Mouse (Mus musculus) C2C12 (cell line): ENCODE results near the gene Cd160. TPM values are rescaled to one million over a fixed set of nuclear protein-coding genes. Genes with fewer than 3 reads are reported as not detected.

ENCODE experiments used
- H3K27me3 ChIP-seq: one replicate; pipeline ENCODE4 v1.6.1; 2011; ENCODE audit not compliant: control insufficient read depth, insufficient read depth, insufficient read length
- H3K36me3 ChIP-seq: one replicate; pipeline ENCODE4 v1.6.1; 2011; ENCODE audit not compliant: control insufficient read depth, insufficient read depth
- H3K4me3 ChIP-seq: one replicate; pipeline ENCODE4 v1.5.1; 2011; ENCODE audit warnings: mild to moderate bottlenecking, control low read depth; ENCODE audit not compliant: poor library complexity, insufficient read depth, severe bottlenecking
- H3K79me2 ChIP-seq: one replicate; pipeline ENCODE4 v1.6.1; 2011; ENCODE audit not compliant: control insufficient read depth, insufficient read depth
- H3K79me3 ChIP-seq: one replicate; pipeline ENCODE4 v1.6.1; 2011; ENCODE audit warnings: low read depth, control low read depth
- H3ac ChIP-seq: one replicate; pipeline ENCODE3; 2011; ENCODE audit warnings: low read depth; ENCODE audit not compliant: control insufficient read depth, insufficient read length
- CEBPB ChIP-seq: IDR thresholded peaks from one replicate; pipeline ENCODE4 v1.6.1; 2011; ENCODE audit warnings: low read depth, mild to moderate bottlenecking, control low read depth, moderate library complexity
- CTCF ChIP-seq: IDR thresholded peaks from one replicate; pipeline ENCODE4 v1.5.1; 2011; ENCODE audit not compliant: control insufficient read depth, insufficient read depth, insufficient read length
- FOSL1 ChIP-seq: IDR thresholded peaks from one replicate; pipeline ENCODE4 v1.8.0; 2011; ENCODE audit warnings: mild to moderate bottlenecking, low read length; ENCODE audit not compliant: poor library complexity, insufficient read depth, severe bottlenecking
- MAX ChIP-seq: IDR thresholded peaks from one replicate; pipeline ENCODE4 v1.6.1; 2011; ENCODE audit warnings: mild to moderate bottlenecking, control low read depth
- MYOD1 ChIP-seq: IDR thresholded peaks from one replicate; pipeline ENCODE4 v1.6.1; 2011; ENCODE audit warnings: low read depth; ENCODE audit not compliant: control insufficient read depth, insufficient read length
- MYOG ChIP-seq: IDR thresholded peaks from one replicate; pipeline ENCODE4 v1.6.1; 2011; ENCODE audit not compliant: control insufficient read depth, insufficient read length; ENCODE audit errors: extremely low read depth
- USF1 ChIP-seq: IDR thresholded peaks from one replicate; pipeline ENCODE4 v1.6.1; 2011; ENCODE audit warnings: low read depth, mild to moderate bottlenecking, control low read depth, moderate library complexity
- long read RNA-seq, 2 experiments: library from polyadenylated mRNA; unstranded; transcript quantifications; one replicate each; pipeline ENCODE4 v2.0.0; 2019 to 2020
- polyA plus RNA-seq: library from polyadenylated mRNA; unstranded; fragments of >200 nt; fragmentation: generic; extraction: Trizol; gene quantifications from one replicate; pipeline ENCODE4 v1.2.1, GENCODE M21; 2012; ENCODE audit warnings: missing spikeins

Cd160 gene
- polyA plus RNA-seq: 0.04 TPM
- long read RNA-seq, experiment 1: 0 reads
- long read RNA-seq, experiment 2: 0 reads

GRCm38 (mm10) chr3:96828984-96829383, at the start of gene Cd160, which contains the start of gene Pdzk1:
Gene Cd160, minus strand, starts transcription at chr3:96829351.
Gene Pdzk1, plus strand, starts transcription at chr3:96829284.
- no peak for TF ChIP-seq CEBPB
- no peak for TF ChIP-seq CTCF
- TF ChIP-seq MYOG: no peak
- no peak for TF ChIP-seq USF1
- TF ChIP-seq MAX: no peak
- TF ChIP-seq FOSL1: no peak
- TF ChIP-seq MYOD1: no peak
- Histone ChIP-seq H3K4me3 (no peak within 1 kb of the TSS), H3K79me3 (no peaks in the 10 kb centered on the region), H3ac (no peak within 1 kb of the TSS), H3K36me3 (no peaks in the 10 kb centered on the region), H3K27me3 (peaks cover 10% of the 10 kb centered on the region), H3K79me2 (no peaks in the 10 kb centered on the region)

DNA sequence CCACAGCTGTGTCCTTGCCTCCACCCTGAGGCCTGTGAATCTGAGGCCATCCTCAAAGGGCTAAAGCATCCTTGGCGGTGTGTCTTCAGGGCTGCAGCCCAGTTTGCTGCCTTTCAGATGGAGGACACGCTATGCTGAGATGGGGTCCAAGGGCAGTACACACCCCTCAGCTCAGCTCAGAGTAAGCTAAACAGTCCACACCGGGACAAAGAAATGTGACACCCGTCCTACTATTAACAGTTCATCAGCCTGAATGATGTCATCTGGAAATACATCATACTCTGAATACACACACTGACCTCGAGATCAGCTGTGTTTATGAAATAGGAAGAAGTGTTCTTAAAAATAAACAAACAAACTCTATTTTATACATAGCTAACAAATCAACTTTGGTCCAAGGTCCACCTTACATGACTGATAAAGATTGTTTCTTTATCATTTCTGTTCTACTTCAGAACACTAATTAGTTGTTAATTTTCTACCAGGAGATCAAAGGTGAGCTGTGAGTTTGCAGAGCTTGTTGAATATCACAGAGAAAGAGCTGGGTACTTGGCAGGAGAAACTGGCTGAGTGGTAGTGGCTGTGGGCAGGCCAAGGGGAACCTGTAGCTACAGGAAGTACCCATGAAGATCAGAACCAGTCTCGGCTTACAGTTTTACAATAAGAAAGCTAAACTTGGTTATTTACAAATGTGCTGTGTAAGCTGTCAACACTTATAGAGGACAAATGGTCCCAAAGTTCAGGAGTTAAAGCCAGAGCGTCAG, 45.8 kb upstream of the Cd160 start:
- H3K36me3 ChIP-seq: peaks cover 33% of the 10 kb centered on the region

GRCm38 (mm10) chr3:96872501-96872900, 43.4 kb upstream of the Cd160 start:
- Histone ChIP-seq H3K4me3 (no peak overlapping the region), H3K79me3 (no peaks in the 10 kb centered on the region), H3K36me3 (peaks cover 45% of the 10 kb centered on the region), H3K27me3 (no peaks in the 10 kb centered on the region), H3ac (no peak overlapping the region), H3K79me2 (no peaks in the 10 kb centered on the region)
- no peak for TF ChIP-seq MYOG
- no peak for TF ChIP-seq FOSL1
- TF ChIP-seq MAX: no peak
- TF ChIP-seq CTCF: no peak
- no peak for TF ChIP-seq CEBPB
- TF ChIP-seq MYOD1: no peak
- TF ChIP-seq USF1: no peak

More for the DNA sequence above, 45.8 kb upstream of the Cd160 start:
- Histone ChIP-seq H3ac (no peak overlapping the region), H3K27me3 (no peaks in the 10 kb centered on the region), H3K79me3 (no peaks in the 10 kb centered on the region), H3K4me3 (no peak overlapping the region), H3K79me2 (no peaks in the 10 kb centered on the region)
- TF ChIP-seq CTCF (no peak), MYOD1 (no peak), MAX (no peak), USF1 (no peak), CEBPB (no peak), FOSL1 (no peak), MYOG (no peak)

- Histone ChIP-seq H3K36me3 (peaks cover 40% of the 10 kb centered on the region), H3K27me3 (no peaks in the 10 kb centered on the region), H3K79me3 (no peaks in the 10 kb centered on the region), H3ac (no peak overlapping the region), H3K79me2 (no peaks in the 10 kb centered on the region), H3K4me3 (no peak overlapping the region)
- TF ChIP-seq CTCF: no peak
- no peak for TF ChIP-seq FOSL1
- TF ChIP-seq MAX: no peak
- no peak for TF ChIP-seq MYOG
- TF ChIP-seq USF1: no peak
- no peak for TF ChIP-seq MYOD1
- TF ChIP-seq CEBPB: no peak
Observed at GRCm38 (mm10) chr3:96871070-96871469, 41.9 kb upstream of the Cd160 start.

DNA sequence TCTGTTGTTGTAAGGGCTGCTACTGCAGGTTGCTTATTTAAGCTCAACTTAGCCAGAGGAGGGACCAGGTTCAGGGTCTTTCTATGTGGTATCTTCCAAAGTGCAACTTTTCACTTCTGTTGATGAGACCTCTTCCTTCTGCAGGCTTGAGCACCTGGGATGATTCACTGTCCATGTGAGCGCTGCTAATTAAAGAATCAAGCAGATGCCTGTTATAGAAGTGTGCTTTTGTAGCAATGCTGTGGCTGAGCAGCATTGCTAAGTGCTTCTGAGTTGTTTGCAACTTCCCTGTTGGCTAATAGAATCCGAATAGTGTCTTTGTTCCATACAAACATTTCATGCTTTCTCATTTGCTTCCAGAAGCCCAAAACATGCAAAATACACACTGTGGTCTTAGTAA, 41.1 kb upstream of the Cd160 start:
- no peak for TF ChIP-seq CEBPB
- no peak for TF ChIP-seq CTCF
- no peak for TF ChIP-seq USF1
- TF ChIP-seq MYOG: no peak
- TF ChIP-seq MYOD1: no peak
- no peak for TF ChIP-seq MAX
- TF ChIP-seq FOSL1: no peak
- H3K27me3 ChIP-seq: no peaks in the 10 kb centered on the region
- no peaks in the 10 kb centered on the region for H3K79me3 ChIP-seq
- H3K36me3 ChIP-seq: peaks cover 40% of the 10 kb centered on the region
- H3K79me2 ChIP-seq: no peaks in the 10 kb centered on the region
- no peak overlapping the region for H3K4me3 ChIP-seq
- H3ac ChIP-seq: no peak overlapping the region
